Mouse (Mus musculus): Measurements from ENCODE around the gene Rrp1.
"Not testable (repeated sequence)": the region's sequence is repeated elsewhere in the genome, so short reads cannot be mapped to it uniquely, and the experiment has no call there.

The Rrp1 gene

DNA sequence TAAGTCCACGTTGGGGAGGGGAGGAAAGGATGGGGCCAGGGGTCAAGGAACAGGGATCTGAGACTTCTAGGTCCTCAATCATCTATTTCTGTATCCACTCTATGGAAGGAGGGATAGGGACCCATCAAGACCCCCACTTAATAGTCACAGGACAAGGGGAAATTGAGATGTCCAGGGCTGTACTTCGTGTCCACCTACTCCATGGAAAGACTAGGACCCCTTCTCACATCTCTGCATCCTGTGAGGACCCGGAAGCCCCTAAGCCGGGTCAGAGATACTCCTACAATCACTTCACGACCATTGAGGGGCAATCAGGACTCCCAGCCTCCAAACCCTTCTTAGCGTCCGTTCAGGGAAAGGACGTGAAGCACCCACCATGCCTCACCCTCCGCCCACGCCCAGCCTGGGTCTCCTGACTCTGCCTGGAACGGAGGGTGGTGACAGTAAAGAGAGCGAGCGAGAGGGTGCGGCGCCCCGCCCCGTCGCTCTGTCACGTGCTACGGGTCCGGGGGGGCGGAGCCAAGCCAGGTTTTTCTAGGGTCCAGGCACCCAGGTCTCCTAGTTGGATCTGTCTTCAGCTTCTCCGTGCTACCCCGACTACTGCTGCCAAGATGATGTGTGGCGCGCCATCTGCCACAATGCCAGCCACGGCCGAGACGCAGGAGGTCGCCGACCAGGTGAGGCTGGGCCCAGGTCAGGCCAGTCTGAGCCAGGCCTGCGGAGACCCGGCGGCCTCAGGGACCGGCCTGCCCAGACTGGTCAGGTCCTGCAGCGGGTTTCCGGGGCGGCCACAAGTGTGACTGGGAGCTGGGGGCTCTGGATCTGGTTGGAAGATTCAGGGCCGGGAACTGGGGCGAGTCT, 12.6 kb upstream of the Rrp1 start, which contains the start of gene Cstb:
Gene Cstb (plus strand): TSS at position 489 of the 861 bp plus-strand sequence.
- peak; percentile 79 to 81 for DNase-seq (ENCODE audit: low spot score in 2 of 2)

DNA sequence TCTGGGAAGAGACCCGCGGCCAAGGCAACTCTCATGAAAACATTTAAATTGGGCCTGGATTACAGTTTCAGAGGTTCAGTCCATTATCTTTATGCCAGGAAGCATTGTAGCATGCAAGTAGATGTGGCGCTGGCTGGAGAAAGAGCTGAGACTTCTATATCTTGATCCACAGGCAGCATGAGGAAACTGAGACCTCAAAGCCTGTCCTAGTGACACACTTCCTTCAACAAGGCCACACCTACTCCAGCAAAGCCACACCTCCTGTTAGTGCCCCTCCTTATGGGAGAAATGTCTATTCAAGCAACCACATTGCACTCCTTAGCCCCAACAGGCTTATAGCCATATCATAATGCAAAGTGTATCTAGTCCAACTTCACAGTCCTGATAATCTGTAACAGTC, 9.8 kb upstream of the Rrp1 start:
- no peak for DNase-seq (ENCODE audit: low spot score in 2 of 2)

DNA sequence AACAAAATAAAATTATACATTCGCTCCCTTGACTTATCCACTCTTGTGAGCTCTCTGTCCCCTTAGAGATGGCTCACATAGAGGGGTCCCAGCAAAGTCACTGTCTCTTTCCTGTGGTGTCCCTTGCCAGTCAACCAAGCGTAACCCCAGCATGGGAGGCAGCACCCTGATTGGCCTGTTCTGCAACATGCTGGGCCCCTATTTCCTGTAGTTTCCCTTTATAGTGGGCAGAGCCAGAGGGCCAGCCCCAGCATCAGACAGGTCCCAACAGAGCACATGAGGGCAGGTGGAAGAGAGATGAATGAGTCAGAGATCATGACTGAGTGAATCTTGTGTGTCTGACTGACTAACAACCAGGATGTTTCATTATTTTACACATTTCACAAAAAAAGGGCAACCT, 8.1 kb upstream of the Rrp1 start:
- DNase-seq (ENCODE audit: low spot score in 2 of 2), result no peak

DNA sequence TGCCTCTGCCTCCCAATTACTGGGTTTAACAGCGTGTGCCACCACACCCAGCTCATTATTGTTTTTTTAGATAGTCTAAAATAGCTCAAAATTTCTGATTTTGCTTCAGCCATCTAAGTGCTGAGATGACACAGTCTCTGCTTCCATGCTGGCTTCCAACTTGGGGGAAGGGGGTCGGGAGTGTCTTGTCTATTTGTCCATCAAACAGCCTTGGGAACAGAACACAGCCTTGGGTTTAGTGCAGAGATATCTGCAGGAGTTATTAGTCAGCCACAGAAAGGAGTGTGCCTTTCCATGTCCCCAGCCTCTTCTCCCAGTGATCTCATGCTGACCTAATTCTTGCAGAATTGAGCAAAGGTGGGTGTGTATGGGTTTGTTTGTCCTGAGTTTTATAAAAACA, 5.9 kb upstream of the Rrp1 start:
- no peak for DNase-seq (ENCODE audit: low spot score in 2 of 2)

DNA sequence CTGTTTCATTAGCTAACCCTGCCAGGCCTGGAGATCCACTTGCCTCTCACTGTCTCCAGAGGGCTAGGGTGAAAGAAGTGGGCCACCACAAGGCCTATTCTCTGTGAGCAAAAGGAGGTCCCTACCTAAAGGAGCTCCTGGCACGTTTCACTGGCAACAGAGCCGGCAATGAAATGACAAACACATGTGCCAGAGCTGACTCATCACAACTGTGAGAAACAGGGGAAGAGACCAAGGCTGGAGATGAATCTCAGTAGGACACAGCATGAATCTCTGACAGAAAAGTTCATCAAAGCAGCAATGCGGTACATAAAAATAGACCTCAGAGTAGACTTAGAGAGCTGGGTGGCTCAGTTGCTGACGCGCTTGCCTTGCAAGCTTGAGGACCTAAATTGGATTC, 5.0 kb upstream of the Rrp1 start:
- no peak for DNase-seq (ENCODE audit: low spot score in 2 of 2)

DNA sequence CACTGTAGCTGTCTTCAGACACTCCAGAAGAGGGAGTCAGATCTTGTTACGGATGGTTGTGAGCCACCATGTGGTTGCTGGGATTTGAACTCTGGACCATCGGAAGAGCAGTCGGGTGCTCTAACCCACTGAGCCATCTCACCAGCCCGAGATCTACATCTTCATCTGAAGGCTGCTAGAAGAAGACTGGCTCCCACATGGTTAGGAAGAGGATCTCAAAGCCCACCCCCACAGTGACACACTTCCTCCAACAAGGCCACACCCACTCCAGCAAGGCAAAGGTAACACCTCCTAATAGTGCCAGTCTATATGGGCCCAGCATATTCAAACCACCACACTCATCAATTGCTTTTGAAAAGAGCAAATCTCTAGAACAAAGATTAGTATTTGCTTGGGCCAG, 2.1 kb upstream of the Rrp1 start:
- not testable (repeated sequence) for DNase-seq (ENCODE audit: low spot score in 2 of 2)

DNA sequence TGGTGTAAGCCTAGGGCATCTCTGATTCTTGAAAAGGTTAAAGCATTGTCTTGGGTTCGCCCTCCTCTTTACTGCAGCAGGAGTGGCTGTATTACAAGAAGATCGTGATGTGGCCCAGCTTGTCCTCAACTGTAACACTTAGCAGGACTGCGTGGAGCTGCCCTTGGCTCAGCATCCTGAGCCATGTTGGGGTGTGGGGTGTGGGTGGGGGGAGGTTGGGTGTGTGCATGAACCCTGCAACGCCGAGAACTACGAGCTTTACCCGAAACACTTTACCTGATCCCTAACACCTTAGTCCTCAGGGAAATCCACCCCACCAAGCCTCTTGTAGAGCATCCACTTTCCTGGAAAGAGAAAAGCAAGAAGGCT, 293 bp upstream of the Rrp1 start:
- no peak for DNase-seq (ENCODE audit: low spot score in 2 of 2)

DNA sequence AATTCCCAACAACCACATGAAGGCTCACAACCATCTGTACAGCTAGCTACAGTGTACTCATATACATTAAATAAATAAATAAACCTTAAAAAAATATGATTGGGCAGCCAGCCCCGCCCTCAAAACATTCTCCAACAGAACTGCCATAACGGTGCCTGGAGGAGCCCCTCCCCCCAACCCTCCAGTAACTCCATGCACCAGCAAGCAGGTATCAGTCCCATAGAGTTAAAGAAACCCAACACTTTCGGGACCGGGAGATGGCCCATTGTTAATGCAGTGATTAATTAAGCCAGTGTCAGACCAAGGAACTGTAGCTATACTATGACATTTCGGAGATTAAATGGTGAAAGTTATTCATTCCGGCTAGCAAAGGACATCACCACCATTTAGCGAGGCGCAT, 992 bp downstream of the Rrp1 start:
- no peak for DNase-seq (ENCODE audit: low spot score in 2 of 2)

DNA sequence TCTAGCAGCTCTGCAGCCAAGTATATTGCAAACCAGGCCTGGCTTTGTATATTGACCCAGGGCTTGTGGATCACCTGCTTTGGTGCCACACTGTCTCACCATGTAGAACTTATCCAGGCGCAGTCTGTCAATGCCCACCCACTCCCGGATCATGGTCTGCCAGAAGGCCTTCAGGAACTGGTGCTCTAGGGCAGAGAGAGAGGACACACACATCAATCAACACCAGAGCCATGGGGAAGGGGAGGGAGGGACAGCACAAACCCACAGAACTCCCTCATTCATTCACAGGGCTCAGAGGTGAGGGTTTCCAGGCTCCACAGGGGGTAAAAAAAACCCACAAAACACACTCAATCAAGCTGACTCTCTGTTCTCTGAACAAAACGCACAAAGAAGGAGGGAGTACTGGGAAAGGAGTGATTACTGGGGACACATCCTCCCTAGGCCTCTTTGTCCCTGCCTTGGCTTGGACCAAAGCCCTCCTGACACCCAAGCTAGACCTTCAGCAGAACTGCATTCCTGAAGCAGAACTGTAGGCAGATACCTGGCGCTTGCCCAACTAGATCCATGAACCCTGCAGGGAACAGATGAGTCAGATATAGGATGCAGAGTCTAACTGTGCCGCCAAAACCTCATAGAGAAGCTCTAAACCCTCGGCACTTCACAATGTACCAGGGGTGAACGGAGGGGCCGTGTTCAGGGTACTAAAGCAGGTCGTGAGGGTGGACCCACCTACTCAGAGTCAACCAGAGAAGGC, 3.6 kb downstream of the Rrp1 start:
- no peak for DNase-seq (ENCODE audit: low spot score in 2 of 2)

DNA sequence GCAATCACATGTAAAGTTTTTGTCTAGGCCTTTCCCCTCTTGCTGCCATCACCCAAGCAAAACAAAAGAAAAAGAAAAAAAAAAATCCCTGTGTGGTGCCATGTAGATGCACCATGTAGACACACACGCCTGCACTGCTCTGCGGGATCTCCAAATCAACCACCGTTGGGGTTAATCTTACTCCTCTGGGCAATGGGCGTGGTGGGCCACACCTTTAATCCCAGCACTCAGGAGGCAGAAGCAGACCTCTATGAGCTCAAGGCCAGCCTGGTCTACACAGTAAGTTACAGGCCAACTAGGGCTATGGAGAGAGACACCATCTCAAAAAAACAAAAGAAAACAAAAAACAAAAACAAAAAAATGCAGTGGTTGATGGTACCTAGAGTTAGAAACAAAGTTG, 5.7 kb downstream of the Rrp1 start:
- no peak for DNase-seq (ENCODE audit: low spot score in 2 of 2)

DNA sequence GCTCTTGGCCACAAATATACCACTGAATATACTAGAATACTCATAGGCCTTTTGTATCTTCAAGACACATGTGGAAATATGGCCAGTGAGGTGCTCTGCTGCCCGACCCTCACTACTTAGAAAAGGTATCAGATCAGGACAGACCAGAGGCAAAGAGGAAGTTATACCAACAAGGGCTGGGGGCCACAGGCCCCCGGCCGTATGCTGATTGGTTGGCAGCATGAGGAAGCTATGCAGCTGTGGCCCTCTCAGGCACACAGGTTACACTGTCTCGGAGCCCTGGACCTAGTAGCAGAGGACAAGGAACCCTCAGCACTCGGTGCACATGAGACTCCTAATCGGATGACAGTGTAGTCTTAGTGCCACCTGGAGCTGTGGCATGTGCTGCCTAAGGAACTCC, 6.7 kb downstream of the Rrp1 start:
- no peak for DNase-seq (ENCODE audit: low spot score in 2 of 2)

DNA sequence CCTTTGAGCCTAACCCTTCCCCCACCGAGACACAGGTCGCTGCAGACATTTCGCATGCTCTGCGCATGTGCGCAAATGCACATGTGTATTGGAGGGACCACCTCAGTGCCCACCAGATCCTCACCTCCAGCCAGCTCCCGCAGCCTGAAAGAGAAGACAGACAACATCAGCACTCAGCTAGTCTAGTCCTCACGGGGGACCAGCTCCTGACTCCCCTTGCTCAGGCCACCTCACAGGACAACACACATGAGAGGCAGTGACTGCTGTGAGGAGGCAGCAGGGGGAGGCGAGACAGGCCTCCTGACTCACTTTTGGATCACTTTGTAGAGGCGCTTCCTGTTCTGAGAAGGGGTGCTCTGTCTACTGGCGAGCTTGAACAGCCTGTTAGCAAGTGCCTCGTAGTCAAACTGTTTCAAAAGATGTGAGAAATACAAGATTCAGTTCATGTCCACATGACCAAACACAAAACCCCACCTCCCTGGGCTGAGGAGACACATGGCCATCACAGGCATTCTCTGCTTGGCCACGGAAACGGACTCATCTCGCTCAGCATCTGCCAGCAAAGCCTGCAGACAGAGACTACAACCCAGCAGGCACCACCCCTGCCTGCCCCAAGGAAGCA, 10.4 kb downstream of the Rrp1 start:
- no peak for DNase-seq (ENCODE audit: low spot score in 2 of 2)

DNA sequence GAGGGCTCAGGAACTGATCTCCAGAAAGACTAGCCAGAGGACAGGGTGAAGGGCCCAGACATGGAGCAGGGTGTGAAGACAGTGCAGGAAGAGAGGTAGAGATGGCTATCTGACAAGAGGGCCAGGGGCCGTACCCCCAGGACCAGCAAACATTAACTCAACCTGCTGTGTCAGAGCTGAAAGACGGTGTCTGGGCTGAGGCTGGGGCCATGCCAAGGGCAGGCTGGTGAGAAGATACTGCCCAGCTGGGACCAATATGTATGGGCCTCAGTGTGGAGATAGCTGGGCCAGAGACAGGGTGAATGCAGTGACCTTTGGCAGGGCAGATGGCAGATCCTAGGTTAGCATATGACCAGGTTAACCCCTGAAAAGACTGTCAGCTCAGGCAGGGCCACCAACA, 11.7 kb downstream of the Rrp1 start:
- DNase-seq (ENCODE audit: low spot score in 2 of 2), result no peak

DNA sequence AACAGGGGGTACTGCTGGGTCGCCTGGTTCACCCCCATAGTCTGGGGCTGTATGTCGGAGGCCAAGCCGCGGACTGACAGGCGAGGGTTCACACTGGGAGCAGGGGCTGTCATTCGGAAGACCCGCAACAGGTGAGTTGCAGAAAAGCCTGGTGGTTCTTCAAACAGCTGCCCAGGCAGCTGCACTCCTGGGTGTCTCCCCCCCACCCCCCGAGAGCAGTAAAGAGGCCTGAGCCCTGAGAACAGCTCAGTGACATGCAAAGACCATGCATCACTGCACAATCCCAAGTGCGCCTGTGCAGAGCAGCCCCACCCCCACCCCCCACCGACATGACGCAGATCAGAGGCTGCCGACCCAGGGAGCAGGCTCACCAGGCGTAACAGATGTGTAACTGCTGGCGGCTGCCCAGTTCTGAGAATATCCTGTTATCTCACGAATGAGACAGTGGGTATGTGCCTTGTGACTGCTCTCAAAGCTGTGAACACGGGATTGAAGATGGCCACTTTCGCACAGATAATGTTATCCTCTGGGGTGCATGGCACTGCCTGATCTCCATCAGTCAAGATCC, 13.7 kb downstream of the Rrp1 start:
- DNase-seq (ENCODE audit: low spot score in 2 of 2), result no peak

DNA sequence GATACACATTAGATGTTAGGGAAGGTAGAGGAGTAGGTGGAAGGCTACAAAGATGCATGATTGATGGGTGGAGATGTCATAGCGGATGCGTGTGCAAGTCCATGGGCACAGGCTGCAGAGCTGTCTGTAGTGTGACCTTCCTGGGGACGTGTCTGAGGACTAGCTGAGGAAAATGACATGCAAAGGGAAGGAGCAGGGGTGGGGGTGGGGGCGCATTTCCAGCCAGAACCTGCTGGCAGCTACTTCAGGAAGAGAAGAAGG, 16.3 kb downstream of the Rrp1 start:
- no peak for DNase-seq (ENCODE audit: low spot score in 2 of 2)

DNA sequence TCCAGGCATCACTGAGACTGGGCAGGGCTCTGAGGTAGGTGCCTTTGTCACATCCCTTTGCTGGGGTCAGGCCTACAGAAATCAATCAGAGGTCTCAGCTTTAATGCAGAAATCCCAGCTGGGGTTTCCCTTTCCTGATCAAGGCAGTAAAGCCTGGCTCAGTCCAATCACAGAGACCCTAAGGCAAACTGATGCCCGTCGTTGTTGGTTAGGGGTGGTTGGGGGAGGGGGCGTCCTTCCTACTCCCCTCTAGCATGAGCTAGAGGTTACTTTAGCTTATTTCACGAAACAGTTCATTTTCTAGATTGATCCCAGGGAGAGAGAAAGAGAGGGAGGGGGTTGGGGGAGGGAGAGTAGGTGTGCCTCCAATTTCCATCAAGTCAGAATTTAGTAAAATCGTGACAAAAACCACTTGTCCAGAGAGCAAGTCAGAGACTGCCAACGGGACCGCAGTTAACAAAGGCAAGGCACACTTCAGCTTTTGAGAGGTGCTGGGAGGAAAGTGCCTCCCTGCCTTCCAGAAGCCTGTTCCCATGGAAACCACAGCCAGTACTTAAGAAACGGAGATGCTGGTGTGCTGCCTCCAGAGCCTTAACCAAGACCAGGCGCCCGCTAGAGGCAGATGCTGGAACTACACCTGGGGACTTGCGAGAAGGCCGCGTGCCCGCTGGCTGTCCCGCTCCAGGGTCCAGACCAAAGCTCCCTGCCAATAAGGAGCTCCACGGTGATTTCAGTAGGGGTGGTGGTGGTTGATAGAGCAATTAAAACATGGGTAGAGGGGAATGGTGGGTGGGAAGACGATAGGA, 16.8 kb downstream of the Rrp1 start:
- peak; percentile 65 to 86 for DNase-seq (ENCODE audit: low spot score in 2 of 2)

DNA sequence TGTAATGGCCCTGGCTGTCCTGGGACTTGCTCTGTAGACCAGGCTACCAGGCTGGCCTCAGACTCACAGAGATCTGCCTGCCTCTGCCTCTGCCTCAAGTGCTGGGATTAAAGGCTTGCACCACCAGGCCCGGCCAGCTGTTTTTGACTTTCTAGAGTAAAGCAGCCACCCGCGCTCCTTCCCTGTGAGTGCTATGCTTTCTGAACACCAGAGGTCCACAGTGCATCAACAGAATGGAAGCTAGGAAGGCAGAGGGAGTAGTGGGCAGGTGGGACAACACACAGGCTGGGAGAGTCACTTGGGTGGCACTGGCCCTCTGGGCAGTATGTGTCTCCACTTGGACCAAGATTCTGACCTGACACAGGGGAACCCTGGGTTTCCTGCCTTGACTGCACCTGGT, 17.5 kb downstream of the Rrp1 start:
- no peak for DNase-seq (ENCODE audit: low spot score in 2 of 2)

DNA sequence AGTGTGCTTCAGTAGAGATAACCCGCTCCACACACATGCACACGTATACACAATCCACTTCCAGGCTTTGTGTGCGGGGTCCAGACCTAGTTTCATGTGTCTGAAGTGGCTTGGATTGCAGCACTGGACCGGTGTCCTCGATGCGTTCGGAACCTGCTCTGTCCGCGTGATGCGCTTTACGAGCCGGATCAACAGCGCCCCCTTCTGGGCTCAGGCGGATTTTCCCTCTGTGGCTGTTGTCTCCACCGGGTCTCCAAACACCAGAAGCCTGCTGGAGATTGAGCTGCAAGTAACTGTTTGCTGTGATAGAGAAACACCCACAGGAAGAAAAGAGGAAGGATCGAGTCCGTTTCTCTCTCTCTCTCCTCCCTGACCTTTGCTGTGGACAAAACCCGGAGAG, 20.8 kb downstream of the Rrp1 start:
- peak; percentile 66 to 78 for DNase-seq (ENCODE audit: low spot score in 2 of 2)

DNA sequence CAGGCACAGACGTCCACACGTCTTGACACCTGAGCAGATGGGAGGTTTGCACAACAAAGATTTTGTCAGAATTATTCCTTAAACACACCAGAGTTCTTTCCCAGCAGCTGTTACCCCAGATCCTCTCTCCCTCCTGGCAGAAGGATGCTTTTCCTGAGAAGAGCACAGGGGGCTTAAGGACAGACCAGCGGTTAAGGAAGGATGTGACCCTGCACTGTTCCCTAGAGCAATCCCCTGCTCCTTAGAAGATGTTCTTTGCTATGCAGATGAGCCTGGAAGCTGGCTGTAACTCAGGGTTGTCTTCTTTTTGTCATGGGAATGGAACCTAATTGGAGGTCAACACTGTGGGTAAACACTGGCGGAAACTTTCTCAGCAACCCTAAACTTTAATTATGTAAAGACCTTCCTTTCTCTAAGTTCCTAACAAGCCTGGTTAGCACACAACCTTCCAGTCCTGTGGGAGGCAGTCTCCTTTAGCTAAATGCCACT, 21.8 kb downstream of the Rrp1 start:
- no peak for DNase-seq (ENCODE audit: low spot score in 2 of 2)

DNA sequence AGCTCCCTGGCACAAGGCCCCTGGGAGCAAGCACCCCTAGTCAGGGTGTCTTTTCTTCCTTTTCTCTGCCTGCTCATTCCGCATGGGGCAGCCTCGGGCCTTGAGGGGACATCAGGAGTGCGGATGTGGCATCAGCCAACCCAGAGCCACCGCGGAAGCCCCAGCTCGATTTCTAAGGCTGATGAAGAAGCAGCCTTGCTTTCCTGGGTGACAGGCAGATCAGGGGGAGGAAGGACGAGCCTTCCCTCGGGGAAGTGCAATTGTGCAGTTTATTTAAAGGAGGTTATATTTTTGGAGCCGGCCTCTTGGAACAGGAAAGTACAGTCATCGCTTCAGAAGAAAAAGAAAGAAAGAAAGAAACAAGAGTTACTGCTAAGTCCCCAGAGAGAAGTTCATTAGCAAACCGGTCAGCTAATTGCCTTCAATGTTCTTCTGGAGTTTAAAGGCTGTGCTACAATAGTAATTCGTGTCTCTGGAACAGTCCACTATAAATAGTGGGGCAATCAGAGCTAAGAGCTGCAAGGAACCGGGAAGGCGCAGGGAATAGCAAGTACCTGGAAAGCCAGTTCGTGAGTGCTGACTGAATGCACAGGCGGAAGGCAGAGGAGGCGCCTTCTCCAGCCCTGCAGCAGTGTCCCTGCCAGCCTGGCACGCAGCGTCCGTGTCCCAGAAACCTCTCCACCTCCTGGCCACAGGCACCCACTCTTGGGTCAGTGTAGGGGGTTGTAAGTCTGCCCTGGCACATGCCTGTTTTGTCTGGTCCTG, 24.4 kb downstream of the Rrp1 start:
- no peak for DNase-seq (ENCODE audit: low spot score in 2 of 2)

DNA sequence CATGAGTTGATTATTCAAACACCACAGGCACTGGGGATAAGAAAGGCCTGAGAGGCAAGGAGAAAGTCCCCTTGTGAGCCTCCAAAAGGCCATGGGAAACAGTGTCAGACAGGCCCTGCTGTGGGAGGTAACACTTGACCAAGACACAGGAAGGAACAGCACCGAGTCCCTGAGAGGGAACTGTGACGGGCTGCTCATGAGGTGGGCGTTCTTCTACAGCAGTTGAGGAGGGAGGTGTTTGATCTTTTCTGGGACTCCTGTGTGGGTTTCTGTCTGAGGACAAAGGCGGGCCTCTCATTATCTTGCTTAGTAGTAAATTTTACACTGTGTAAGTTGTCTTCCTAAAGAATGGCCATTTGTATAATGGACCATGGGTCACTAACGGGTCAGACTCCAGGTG, 27.3 kb downstream of the Rrp1 start:
- no peak for DNase-seq (ENCODE audit: low spot score in 2 of 2)
